Mouse (Mus musculus) layer of hippocampus, postnatal 36 days (tissue): Measurements from ENCODE around the gene Neurod1. TPM values are rescaled to one million over a fixed set of nuclear protein-coding genes. Genes with fewer than 3 reads are reported as not detected.

Experiments used
- DNase-seq, 2 experiments: peaks; one replicate each; pipeline ENCODE4 v3.0.0; 2022
- total RNA-seq, 2 experiments: library from RNA; stranded (reverse); gene quantifications; 2 replicates each; pipeline ENCODE4 v1.2.3; 2021

Gene Neurod1
- total RNA-seq, 2 experiments from 2014 or later, result 33.0 to 33.9 TPM

DNA sequence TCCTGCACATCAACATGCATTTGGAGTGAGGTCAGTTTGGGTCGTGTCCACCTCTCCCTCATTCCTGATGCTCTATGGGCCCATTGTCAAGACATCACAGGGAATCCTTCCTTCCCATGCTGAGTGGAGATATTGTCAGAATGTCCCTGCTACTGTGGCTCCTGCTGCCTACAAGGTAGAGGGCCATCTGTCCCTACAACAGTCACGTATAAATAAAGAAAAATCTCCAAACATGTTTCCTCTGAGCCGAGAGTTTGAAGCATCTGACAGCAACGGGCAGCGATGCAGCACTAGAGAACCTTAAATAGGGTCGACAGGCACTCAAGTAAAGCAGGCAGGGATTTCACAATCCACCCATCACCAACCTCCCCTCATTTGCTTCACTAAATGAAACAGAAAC is 13.6 kb downstream of the Neurod1 start:
- DNase-seq, result no peak

GRCm38 (mm10) chr2:79442227-79442626 is 14.3 kb downstream of the Neurod1 start:
- no peak for DNase-seq

DNA sequence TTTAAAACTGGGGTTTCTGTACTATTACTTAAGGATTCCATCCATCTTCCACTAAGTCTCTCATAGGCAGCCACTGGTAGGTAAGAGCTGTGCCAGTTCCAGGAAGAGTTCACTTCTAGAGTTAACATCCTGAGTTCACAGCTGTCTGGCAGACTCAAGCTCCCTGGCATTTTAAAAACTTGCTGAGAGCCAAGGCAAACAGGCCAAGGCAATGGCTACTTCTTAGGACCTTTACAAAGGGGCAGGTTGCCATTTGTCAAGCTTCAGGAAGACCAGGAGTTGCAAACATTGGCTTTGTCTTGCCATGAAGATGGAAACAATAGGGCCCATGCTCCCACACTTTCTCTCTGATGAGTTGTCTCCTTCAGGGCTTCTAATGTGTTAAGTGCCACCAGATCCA is 26.5 kb downstream of the Neurod1 start:
- no peak for DNase-seq

DNA sequence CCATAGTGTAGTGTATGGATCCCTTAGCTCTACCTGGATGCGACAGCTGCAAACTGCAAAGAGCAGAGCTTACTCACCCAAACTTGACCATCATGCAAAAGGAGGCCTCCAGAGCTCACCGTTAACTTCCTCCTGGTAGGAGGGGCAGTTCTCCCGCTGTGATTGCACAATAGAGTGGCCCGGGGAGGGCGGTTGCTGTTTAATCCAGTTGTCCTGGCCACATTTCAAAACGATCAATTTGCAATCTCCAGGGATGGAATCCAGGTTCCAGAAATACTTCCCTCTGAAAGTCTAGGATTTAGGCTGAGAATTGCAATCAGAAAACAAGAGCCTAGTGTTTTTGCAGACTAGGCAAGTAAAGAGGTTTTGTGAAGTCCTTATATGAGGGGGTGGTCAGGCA is 26.9 kb downstream of the Neurod1 start:
- no peak for DNase-seq

DNA sequence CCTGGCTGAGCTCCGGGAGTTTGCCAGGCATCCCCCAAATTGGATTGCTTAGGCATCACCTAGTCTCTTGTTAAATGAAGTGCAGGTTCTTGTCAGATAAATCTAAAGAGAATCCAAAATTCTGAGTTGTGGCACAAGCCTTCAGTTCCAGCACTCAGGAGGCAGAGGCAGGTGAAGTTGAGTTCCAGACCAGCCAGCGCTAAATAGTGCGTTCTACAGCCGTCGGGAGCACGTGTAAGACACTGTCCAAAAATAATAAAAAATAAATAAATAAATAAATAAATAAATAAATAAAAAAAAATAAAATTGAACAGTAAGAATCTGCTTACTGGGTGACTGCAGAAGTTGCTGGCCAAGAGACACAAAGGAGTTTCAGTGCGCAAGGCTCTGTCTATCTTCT is 27.4 kb downstream of the Neurod1 start:
- no peak for DNase-seq

GRCm38 (mm10) chr2:79428569-79429104 is 27.9 kb downstream of the Neurod1 start:
- DNase-seq, result peak in 1 of 2 experiments; percentile 28

- DNase-seq, result no peak
These were observed 28.5 kb downstream of the Neurod1 start for GRCm38 (mm10) chr2:79428022-79428421.

- no peak for DNase-seq
These were observed 34.9 kb downstream of the Neurod1 start for GRCm38 (mm10) chr2:79421696-79422095.

- DNase-seq, result no peak
These were observed 42.0 kb downstream of the Neurod1 start for GRCm38 (mm10) chr2:79414505-79414904.

GRCm38 (mm10) chr2:79410903-79411255 is 45.7 kb downstream of the Neurod1 start:
- no peak for DNase-seq

- DNase-seq, result no peak
These were observed 46.2 kb downstream of the Neurod1 start for GRCm38 (mm10) chr2:79410247-79410902.

DNA sequence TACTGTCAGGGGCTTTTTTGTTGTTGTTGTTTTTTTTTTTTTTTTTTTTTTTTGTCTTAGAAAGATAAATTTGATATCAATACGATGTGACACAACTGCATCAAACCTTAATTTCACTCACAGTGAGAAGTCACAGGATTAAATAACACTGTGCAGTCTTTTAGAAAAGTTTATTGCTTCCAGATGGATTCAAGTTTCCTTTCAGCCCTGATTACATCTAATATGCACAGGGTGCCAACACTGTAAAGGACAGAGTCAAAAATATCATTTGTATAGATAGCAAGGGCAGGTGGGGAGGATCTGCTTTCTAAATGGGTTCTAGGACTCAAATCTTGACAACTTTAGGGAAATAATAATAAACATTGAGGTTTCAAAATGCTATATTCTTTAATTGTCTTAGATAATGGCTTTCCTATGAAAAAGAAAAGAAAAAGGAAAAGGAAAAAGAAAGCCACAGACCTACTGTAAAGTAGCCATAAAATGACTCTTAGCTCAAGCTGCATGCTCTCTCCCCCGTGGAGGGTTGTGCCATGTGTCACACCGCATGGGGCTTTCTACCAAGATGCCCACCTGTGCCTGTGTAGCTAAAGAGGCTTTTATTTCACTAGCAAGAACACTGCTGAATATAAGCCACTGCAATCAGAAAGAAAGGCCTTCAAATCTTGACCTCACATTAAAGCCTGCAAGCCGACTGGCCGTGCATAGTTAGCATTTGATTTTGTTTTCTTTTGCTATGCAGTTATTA is 50.7 kb downstream of the Neurod1 start:
- DNase-seq, result no peak

Other genes starting within 250 kb of the Neurod1 start
- 10 to 100 TPM; 26.1 to 29.7 TPM for gene Itga4, start 201.3 kb downstream of the Neurod1 start, total RNA-seq
- gene Cerkl, start within 50 bp of the Neurod1 start, total RNA-seq, result 1 to 10 TPM; 6.1 to 7.3 TPM
- 10 to 100 TPM; 39.8 to 43.3 TPM for gene Itprid2, start 178.6 kb upstream of the Neurod1 start, total RNA-seq